Mouse (Mus musculus) megakaryocyte progenitor cell, adult 5-6 weeks (primary cell): ENCODE measurements at regions not wholly inside any gene's neighbourhood (a gene's known extent, or its start where the extent isn't known, plus 50 kb on each side); places are given as distances from the start of the nearest gene placed in this dataset.
A peak's percentile ranks its signal among the peaks of the same experiment; 100 is the strongest.

Source experiments
- ATAC-seq: replicated peaks from 2 replicates; pipeline ENCODE4 v1.8.0; 2016; ENCODE audit warnings: mild to moderate bottlenecking, moderate TSS enrichment, inconsistent platforms; ENCODE audit not compliant: poor library complexity

GRCm38 (mm10) chr14:102805936-102806923 is 176.2 kb downstream of the Kctd12 start:
- ATAC-seq: peak; percentile 66

- peak; percentile 52 for ATAC-seq
Observed at GRCm38 (mm10) chr14:102795676-102796075, 186.8 kb downstream of the Kctd12 start.

GRCm38 (mm10) chr14:102794898-102795297 is 187.5 kb downstream of the Kctd12 start:
- ATAC-seq: peak; percentile 54; the same call in 1 of the 2 replicates

DNA sequence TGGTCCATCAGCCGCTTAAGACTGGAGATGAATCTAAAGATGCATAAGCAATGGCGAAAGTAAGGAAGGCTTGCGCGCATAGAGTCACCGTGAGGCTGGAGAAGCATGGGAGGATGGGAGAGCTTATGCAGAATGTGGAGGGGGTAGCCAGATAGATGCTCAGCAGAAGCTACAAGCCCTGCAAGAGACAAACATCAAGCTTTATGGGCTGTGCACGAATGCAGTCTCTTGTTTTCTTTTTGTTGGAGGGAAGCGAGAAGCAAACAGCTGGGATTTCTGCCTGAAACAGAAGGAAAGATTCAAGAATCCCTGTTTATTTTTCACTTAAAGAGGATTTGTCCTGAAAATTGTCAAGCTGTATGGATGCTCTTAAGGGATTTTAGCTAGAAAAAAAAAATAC is 188.7 kb downstream of the Kctd12 start:
- ATAC-seq: no peak

DNA sequence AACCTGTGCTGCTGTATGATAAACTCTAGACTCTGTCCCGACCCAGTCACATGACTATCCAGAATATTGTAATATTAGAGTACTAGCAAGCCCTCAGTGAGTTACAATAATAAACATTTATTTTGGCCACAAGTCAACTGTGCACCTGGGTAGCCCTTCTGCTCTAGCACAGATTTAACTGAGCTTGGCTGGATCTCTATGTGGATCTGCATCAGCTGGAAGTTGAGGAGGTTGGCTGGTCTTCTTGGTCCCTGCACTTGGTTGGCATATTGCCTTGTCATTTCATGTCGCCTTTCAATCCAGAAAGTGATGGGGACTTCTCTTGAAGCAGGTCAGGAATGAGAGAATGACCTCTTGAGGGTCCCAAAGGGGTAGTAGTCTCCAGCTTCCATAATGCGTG is 191.5 kb downstream of the Kctd12 start:
- no peak for ATAC-seq

DNA sequence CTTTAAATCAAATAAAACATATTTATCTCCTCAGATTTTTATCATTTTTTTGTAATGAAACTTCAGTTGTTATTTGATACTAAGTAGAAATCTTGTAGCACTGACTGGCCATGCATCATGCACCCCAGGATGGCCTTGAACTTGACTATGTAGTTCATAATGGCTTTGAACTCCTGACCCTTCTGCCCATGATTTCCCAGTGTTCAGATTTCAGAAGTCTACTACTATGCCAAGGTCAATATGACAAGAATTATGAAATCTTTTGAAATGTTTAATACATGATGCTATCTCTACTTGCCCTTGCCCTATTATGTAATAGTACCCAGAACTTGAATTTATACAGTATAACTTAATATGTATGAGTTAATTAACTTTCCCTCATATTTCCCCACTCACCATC is 200.2 kb downstream of the Kctd12 start:
- no peak for ATAC-seq

DNA sequence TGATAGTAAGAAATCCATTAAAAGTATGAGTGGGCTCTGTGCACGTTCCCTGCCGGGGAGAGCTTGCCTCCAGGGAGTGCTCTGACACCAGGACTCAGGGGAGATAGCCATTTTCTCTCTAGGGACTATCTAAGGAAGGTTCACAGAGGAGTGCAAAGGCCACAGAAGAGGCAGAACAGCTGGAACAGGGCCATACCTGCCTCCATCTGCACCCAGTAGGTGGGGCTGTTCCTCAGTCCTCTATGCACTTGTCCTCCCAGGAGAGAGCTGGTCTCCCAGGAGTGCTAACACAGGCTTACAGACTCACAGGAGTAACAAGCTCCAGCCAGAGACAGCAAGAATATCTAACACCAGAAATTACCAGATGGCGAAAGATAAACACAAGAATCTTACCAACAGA is 212.7 kb downstream of the Kctd12 start:
- peak; percentile 95 for ATAC-seq

DNA sequence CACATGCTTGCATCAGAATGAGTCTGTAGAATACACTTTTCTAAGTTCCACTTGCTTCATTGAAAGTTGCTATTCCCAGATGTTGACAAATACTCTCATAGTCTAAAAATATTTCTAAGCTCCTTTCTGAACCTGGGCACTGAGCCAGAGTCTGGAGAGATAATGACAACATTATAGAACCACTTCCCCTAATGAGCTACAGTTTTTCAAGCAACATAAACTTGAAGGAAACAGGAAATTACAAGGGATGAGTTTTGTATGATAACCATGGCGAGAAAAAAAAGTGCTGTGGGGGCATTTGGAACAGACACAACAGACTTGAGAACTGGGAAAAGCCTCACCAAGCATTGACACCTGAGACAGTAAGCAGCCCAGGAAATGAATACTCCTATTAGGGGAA is 233.8 kb downstream of the Kctd12 start:
- peak; percentile 96 for ATAC-seq

DNA sequence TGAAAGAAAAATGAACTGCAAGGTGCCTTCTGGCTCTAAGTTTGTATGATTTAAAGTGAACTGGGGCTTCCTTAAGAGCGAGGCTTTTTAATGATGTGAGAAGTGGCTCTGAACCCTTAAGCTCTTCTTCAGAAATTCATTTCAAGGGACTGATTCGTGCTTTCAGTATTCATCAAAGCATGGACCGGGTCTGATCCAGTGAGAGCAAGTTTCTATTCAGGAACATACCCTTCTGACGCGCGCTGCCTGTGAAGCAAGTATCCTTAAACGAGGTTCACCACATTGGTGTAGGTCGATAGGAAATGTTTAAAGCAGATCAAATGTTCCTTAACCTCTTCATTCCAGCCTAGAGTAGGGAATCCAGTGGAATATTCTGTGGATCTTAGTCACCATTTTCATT is 240.1 kb downstream of the Kctd12 start:
- no peak for ATAC-seq

GRCm38 (mm10) chr14:102736656-102737055 is 245.8 kb downstream of the Kctd12 start:
- no peak for ATAC-seq

DNA sequence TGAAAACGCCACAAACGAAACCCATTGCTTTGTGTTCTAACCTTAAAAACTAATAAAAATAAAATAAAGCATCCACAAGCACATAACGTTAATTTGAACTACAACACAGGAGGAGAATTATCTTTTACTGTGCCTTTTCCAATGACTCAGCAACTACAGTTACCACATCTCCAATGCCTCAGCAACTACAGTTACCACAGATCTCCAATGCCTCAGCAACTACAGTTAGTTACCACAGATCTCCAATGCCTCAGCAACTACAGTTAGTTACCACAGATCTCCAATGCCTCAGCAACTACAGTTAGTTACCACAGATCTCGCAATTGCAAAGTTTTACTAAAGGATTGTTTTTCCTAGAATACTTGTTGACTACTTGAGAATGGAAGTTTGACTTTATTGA is 248.7 kb downstream of the Kctd12 start:
- peak; percentile 100 for ATAC-seq

- no peak for ATAC-seq
Observed at GRCm38 (mm10) chr14:102731746-102732145, 250.7 kb downstream of the Kctd12 start.

- ATAC-seq: no peak
Observed at GRCm38 (mm10) chr14:102722633-102723032, 259.8 kb downstream of the Kctd12 start.

GRCm38 (mm10) chr14:102718558-102718957 is 263.9 kb downstream of the Kctd12 start:
- peak; percentile 80; the same call in 1 of the 2 replicates for ATAC-seq

GRCm38 (mm10) chr14:102712600-102712999 is 269.8 kb downstream of the Kctd12 start:
- ATAC-seq: no peak

GRCm38 (mm10) chr14:102706704-102707336 is 275.6 kb downstream of the Kctd12 start:
- ATAC-seq: no peak

DNA sequence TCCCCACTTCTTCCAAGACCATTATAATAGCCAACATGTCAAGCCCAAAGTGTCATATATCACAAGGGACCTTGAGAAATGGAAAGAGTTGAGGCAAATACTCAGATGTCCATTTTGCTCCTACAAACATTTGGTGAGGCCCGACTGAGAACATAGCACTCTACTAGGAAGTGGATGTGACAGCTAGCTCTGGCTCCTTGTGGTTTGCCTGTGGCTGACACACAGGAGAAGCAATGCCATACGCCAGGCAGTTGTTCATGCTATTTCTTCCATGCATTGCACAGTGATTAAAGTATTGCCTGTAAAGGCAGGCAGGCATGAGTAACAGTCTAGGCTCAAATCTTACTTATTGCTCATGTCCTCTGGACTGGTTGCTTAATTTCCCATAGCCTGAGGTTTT is 281.3 kb downstream of the Kctd12 start:
- peak; percentile 46 for ATAC-seq

GRCm38 (mm10) chr14:102700457-102700856 is 282.0 kb downstream of the Kctd12 start:
- no peak for ATAC-seq

GRCm38 (mm10) chr14:102699015-102699414 is 283.4 kb downstream of the Kctd12 start:
- no peak for ATAC-seq

GRCm38 (mm10) chr14:102686791-102687190 is 295.6 kb downstream of the Kctd12 start:
- ATAC-seq: 0 out of 2 replicates have a peak, but pooled peaks have one; percentile 31

DNA sequence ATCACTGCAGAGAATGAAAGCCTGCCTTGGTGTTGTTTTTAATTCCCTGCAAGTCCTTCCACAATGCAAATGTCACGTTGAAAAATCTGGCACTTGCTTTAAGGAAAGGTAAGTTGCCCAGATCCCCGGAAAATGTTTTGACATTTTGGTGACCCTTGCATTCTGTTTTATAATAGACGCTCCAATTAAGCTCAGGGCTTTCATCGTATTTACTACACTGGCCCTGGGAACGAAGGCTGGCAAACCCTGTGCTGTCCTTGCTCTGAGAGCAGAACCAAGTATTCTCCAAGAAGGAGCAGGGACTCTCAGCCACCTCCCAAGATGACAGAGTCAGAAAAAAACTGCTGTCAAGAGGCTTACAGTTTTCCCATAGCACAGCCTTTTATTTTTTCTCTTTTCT is 305.9 kb downstream of the Kctd12 start:
- ATAC-seq: no peak

DNA sequence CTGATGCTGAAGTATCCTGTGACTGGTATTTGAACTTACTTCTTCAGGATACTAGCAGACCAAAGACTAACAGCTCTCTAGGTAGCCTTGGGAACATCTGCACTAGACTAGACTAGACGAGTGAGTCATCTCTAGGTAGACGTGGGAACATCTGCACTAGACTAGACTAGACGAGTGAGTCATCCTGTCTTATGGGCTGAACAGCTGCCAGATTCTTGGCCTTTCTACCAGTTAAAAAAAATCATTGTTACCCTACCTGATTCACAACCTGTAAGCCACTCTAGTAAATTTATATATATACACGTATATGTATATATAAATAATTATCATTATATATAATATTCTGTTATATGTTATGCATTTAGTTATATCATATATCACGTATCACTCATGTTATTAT is 307.8 kb downstream of the Kctd12 start:
- no peak for ATAC-seq
